Mouse (Mus musculus) forebrain, embryonic 10.5 days (tissue): ENCODE measurements around the gene Olfr907. TPM values are rescaled to one million over a fixed set of nuclear protein-coding genes. Genes with fewer than 3 reads are reported as not detected.

Experiments
- DNase-seq: peaks from one replicate; pipeline ENCODE4 v3.0.0-alpha.2; 2017; ENCODE audit warnings: low spot score; ENCODE audit errors: extremely low spot score
- H3K27ac ChIP-seq: fragments of 300-500 bp; sonication (generic); 2 replicates; pipeline ENCODE4 v1.5.1; 2016; ENCODE audit warnings: mild to moderate bottlenecking
- H3K27me3 ChIP-seq: fragments of 300-500 bp; sonication (generic); 2 replicates; pipeline ENCODE4 v1.6.1; 2016; ENCODE audit warnings: mild to moderate bottlenecking; ENCODE audit not compliant: poor library complexity, severe bottlenecking
- H3K36me3 ChIP-seq: fragments of 300-500 bp; sonication (generic); replicated peaks from 2 replicates; pipeline ENCODE4 v1.6.1; 2016; ENCODE audit warnings: mild to moderate bottlenecking, moderate library complexity
- H3K4me1 ChIP-seq: fragments of 300-500 bp; sonication (generic); 2 replicates; pipeline ENCODE4 v1.6.1; 2016
- H3K4me3 ChIP-seq: fragments of 300-500 bp; sonication (generic); 2 replicates; pipeline ENCODE4 v1.5.1; 2016; ENCODE audit warnings: mild to moderate bottlenecking, moderate library complexity
- H3K9me3 ChIP-seq: fragments of 300-500 bp; sonication (generic); 2 replicates; pipeline ENCODE4 v1.6.1; 2016; ENCODE audit warnings: mild to moderate bottlenecking, moderate library complexity
- WGBS: fragments of 180-500 bp; shearing (Covaris S2); methylation state at CpG from one replicate; pipeline ENCODE4 v1.1.7; 2016; 5-methylcytosine and 5-hydroxymethylcytosine counted together
- polyA plus RNA-seq: library from polyadenylated mRNA; unstranded; fragments of >200 nt; fragmentation: Nextera tagmentation; extraction: Ambion mirVana; gene quantifications from 2 replicates; pipeline ENCODE4 v1.2.1, GENCODE M21; 2016

Olfr907 gene
- not detected in 2 replicates for polyA plus RNA-seq

GRCm38 (mm10) chr9:38495501-38495900, at the start of gene Olfr907:
Gene Olfr907 (plus strand): TSS chr9:38495801.
- no peaks in the 10 kb centered on the region for H3K9me3 ChIP-seq
- WGBS = 87% methylated on average over 2 of the region's 2 CpGs
- H3K27ac ChIP-seq = no peak within 1 kb of the TSS
- no peak for DNase-seq
- H3K4me3 ChIP-seq = no peak within 1 kb of the TSS
- no peaks in the 10 kb centered on the region for H3K4me1 ChIP-seq
- no peaks in the 10 kb centered on the region for H3K27me3 ChIP-seq
- no peaks in the 10 kb centered on the region for H3K36me3 ChIP-seq

GRCm38 (mm10) chr9:38447352-38447751, 48.2 kb upstream of the Olfr907 start, which contains the start of gene Olfr902:
Gene Olfr902 (plus strand): TSS chr9:38447652.
- Histone ChIP-seq H3K36me3 (no peaks in the 10 kb centered on the region), H3K9me3 (no peaks in the 10 kb centered on the region), H3K27ac (no peak within 1 kb of the TSS), H3K4me1 (no peaks in the 10 kb centered on the region), H3K27me3 (no peaks in the 10 kb centered on the region), H3K4me3 (no peak within 1 kb of the TSS)
- 91% methylated on average over 5 of the region's 5 CpGs for WGBS
- DNase-seq = no peak

- H3K9me3 ChIP-seq = no peaks in the 10 kb centered on the region
- no peaks in the 10 kb centered on the region for H3K27me3 ChIP-seq
- no peak for DNase-seq
- no peaks in the 10 kb centered on the region for H3K36me3 ChIP-seq
- H3K4me1 ChIP-seq = no peaks in the 10 kb centered on the region
- no peak within 1 kb of the TSS for H3K4me3 ChIP-seq
- H3K27ac ChIP-seq = no peak within 1 kb of the TSS
These were observed 32.8 kb upstream of the Olfr907 start, which contains the start of gene Olfr904 for GRCm38 (mm10) chr9:38462844-38463243. Gene Olfr904 (plus strand): TSS chr9:38463144.

GRCm38 (mm10) chr9:38470807-38471206, 24.8 kb upstream of the Olfr907 start, which contains the start of gene Olfr905:
Gene Olfr905 (plus strand): TSS chr9:38471107.
- no peak within 1 kb of the TSS for H3K4me3 ChIP-seq
- H3K27ac ChIP-seq = no peak within 1 kb of the TSS
- no peaks in the 10 kb centered on the region for H3K9me3 ChIP-seq
- no peaks in the 10 kb centered on the region for H3K27me3 ChIP-seq
- H3K36me3 ChIP-seq = no peaks in the 10 kb centered on the region
- H3K4me1 ChIP-seq = no peaks in the 10 kb centered on the region
- DNase-seq = no peak

GRCm38 (mm10) chr9:38486785-38487184, 8.8 kb upstream of the Olfr907 start, which contains the start of gene Olfr906:
Gene Olfr906 (plus strand): TSS chr9:38487085.
- DNase-seq = no peak
- Histone ChIP-seq H3K9me3 (no peaks in the 10 kb centered on the region), H3K27me3 (no peaks in the 10 kb centered on the region), H3K4me1 (no peaks in the 10 kb centered on the region), H3K27ac (no peak within 1 kb of the TSS), H3K4me3 (no peak within 1 kb of the TSS), H3K36me3 (no peaks in the 10 kb centered on the region)
- 91% methylated on average over 3 of the region's 3 CpGs for WGBS

GRCm38 (mm10) chr9:38512353-38512752, 16.8 kb downstream of the Olfr907 start:
- no peak for DNase-seq
- H3K27me3 ChIP-seq = no peaks in the 10 kb centered on the region
- no peaks in the 10 kb centered on the region for H3K36me3 ChIP-seq
- H3K27ac ChIP-seq = no peak overlapping the region
- no peaks in the 10 kb centered on the region for H3K4me1 ChIP-seq
- WGBS = 69% methylated on average over 2 of the region's 2 CpGs
- H3K9me3 ChIP-seq = no peaks in the 10 kb centered on the region
- H3K4me3 ChIP-seq = no peak overlapping the region

- H3K4me1 ChIP-seq = no peaks in the 10 kb centered on the region
- no peaks in the 10 kb centered on the region for H3K36me3 ChIP-seq
- DNase-seq = no peak
- H3K4me3 ChIP-seq = no peak within 1 kb of the TSS
- no peaks in the 10 kb centered on the region for H3K9me3 ChIP-seq
- no peaks in the 10 kb centered on the region for H3K27me3 ChIP-seq
- WGBS = 82% methylated on average over 1 of the region's 1 CpGs
- H3K27ac ChIP-seq = no peak within 1 kb of the TSS
These were observed 25.7 kb downstream of the Olfr907 start, which contains the start of gene Olfr911-ps1 for GRCm38 (mm10) chr9:38521280-38521679. Gene Olfr911-ps1 (plus strand): TSS chr9:38521580.

- H3K27me3 ChIP-seq = no peaks in the 10 kb centered on the region
- 98% methylated on average over 2 of the region's 2 CpGs for WGBS
- no peaks in the 10 kb centered on the region for H3K36me3 ChIP-seq
These were observed 41.9 kb downstream of the Olfr907 start, which contains the start of gene Olfr910 for GRCm38 (mm10) chr9:38537549-38537948. Gene Olfr910 (plus strand): TSS chr9:38537849.

More at GRCm38 (mm10) chr9:38537549-38537948, 41.9 kb downstream of the Olfr907 start, which contains the start of gene Olfr910:
- no peak within 1 kb of the TSS for H3K27ac ChIP-seq
- DNase-seq = no peak
- no peaks in the 10 kb centered on the region for H3K4me1 ChIP-seq
- H3K4me3 ChIP-seq = no peak within 1 kb of the TSS
- H3K9me3 ChIP-seq = no peaks in the 10 kb centered on the region

Other genes starting within 250 kb of the Olfr907 start
- not detected in 2 replicates for gene Olfr143, start 243.0 kb upstream of the Olfr907 start, polyA plus RNA-seq
- not detected in 2 replicates for gene Olfr895, start 227.9 kb upstream of the Olfr907 start, polyA plus RNA-seq
- not detected in 2 replicates for gene Olfr896-ps1, start 204.7 kb upstream of the Olfr907 start, polyA plus RNA-seq
- not detected in 2 replicates for gene Olfr25, start 166.7 kb upstream of the Olfr907 start, polyA plus RNA-seq
- not detected in 2 replicates for gene Olfr898, start 147.4 kb upstream of the Olfr907 start, polyA plus RNA-seq
- not detected in 2 replicates for gene Olfr250, start 128.9 kb upstream of the Olfr907 start, polyA plus RNA-seq
- gene Olfr251, start 118.7 kb upstream of the Olfr907 start, polyA plus RNA-seq = not detected in 2 replicates
- gene Olfr147, start 94.1 kb upstream of the Olfr907 start, polyA plus RNA-seq = not detected in 2 replicates
- not detected in 2 replicates for gene Olfr901, start 66.3 kb upstream of the Olfr907 start, polyA plus RNA-seq
- gene Olfr902, start 48.1 kb upstream of the Olfr907 start, polyA plus RNA-seq = not detected in 2 replicates
- gene Olfr904, start 32.7 kb upstream of the Olfr907 start, polyA plus RNA-seq = not detected in 2 replicates
- gene Olfr905, start 24.7 kb upstream of the Olfr907 start, polyA plus RNA-seq = not detected in 2 replicates
- gene Olfr906, start 8.7 kb upstream of the Olfr907 start, polyA plus RNA-seq = not detected in 2 replicates
- gene Olfr911-ps1, start 25.8 kb downstream of the Olfr907 start, polyA plus RNA-seq = not detected in 2 replicates
- not detected in 2 replicates for gene Olfr910, start 42.0 kb downstream of the Olfr907 start, polyA plus RNA-seq
- not detected in 2 replicates for gene Olfr912, start 84.4 kb downstream of the Olfr907 start, polyA plus RNA-seq
- not detected in 2 replicates for gene Olfr913, start 97.0 kb downstream of the Olfr907 start, polyA plus RNA-seq
- not detected in 2 replicates for gene Olfr914, start 109.3 kb downstream of the Olfr907 start, polyA plus RNA-seq
- not detected in 2 replicates for gene Olfr916, start 164.1 kb downstream of the Olfr907 start, polyA plus RNA-seq
- gene Olfr917, start 170.0 kb downstream of the Olfr907 start, polyA plus RNA-seq = not detected in 2 replicates
- gene Olfr918, start 178.8 kb downstream of the Olfr907 start, polyA plus RNA-seq = not detected in 2 replicates
- not detected in 2 replicates for gene Olfr919, start 207.9 kb downstream of the Olfr907 start, polyA plus RNA-seq
- gene Vwa5a, start 222.5 kb downstream of the Olfr907 start, polyA plus RNA-seq = 5.0 and 5.1 TPM in 2 replicates